Mouse (Mus musculus) lung, adult 18-20 months (tissue): ENCODE measurements around the gene Pklr.

Experiments
- DNase-seq, 2 experiments: peaks; one replicate each; pipeline ENCODE4 v3.0.0; 2022; ENCODE audit warnings: mixed read lengths in 2 of 2

The Pklr gene

GRCm38 (mm10) chr3:89164506-89165267 lies 28.7 kb downstream of the Pklr start, which contains the start of gene Clk2:
TSS of gene Clk2 (plus strand) at chr3:89164795.
- DNase-seq, result peak; percentile 95 to 96

- no peak for DNase-seq
Measured at GRCm38 (mm10) chr3:89165268-89165870, 29.4 kb downstream of the Pklr start.

DNA sequence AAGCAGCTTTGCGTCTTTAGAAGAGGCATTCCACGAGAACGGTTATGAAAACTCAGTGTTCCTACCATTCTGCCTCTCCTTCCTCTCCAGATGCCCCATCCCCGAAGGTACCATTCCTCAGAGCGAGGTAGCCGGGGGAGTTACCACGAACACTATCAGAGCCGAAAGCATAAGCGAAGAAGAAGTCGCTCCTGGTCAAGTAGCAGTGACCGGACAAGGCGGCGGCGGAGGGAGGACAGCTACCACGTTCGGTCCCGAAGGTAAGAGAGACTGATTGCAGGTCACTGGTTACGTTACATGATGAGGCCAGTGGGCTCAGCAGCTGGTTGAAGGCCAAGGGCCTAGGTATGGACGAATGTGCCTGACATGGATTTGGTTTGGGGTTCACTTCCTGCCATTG lies 31.0 kb downstream of the Pklr start:
- no peak for DNase-seq

DNA sequence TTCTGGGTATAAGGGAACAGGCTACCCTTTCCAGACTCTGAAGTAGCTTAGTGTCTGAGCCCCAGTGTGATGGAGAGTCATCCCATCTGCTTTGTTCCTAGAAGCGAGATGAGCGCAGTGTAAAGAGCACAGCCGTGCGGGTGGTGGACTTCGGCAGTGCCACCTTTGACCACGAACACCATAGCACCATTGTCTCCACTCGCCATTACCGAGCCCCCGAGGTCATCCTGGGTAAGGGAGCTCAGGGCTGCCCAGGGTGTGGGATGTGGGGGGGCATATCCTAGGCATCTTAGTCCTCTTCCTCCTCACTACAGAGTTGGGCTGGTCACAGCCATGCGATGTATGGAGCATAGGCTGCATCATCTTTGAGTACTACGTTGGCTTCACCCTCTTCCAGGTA lies 38.9 kb downstream of the Pklr start:
- no peak for DNase-seq

DNA sequence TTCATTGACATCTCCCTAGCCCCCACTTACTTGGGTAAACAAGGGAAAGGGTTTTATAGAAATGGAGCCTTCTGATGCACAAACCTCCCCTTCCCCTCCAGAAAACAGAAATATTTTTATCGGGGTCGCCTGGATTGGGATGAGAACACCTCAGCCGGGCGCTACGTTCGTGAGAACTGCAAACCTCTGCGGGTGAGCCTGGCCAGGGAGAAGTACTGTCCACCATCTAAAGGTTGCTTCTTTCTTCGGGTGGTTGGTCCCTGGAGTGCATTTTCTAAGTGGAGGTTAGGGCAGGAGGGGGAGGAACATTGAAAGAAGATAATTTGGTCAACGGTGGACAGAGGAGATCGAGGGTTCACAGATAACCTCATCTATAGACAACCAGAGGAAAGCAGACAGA lies 39.6 kb downstream of the Pklr start:
- no peak for DNase-seq

GRCm38 (mm10) chr3:89176421-89176820 lies 40.5 kb downstream of the Pklr start:
- DNase-seq, result no peak

- peak; percentile 90 to 92 for DNase-seq
Measured at GRCm38 (mm10) chr3:89177242-89178106, 41.5 kb downstream of the Pklr start, which contains the start of gene Scamp3. TSS of gene Scamp3 (plus strand) at chr3:89177473.

GRCm38 (mm10) chr3:89178107-89178385 lies 42.1 kb downstream of the Pklr start:
- DNase-seq, result no peak

DNA sequence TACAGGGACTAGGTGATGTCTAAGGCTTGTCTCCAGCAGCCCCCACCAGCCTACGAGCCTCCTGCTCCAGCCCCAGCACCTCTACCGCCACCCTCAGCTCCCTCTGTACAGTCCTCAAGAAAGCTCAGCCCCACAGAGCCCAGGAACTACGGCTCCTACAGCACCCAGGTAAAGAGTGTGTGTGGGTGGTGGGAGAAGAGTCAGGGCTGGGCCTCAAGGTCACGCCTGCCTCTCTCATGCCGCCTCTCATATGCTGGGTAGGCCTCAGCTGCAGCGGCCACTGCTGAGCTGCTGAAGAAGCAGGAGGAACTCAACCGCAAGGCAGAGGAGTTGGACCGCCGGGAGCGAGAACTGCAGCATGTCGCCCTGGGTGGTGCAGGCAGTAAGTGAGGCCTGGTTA lies 43.1 kb downstream of the Pklr start:
- DNase-seq, result no peak

DNA sequence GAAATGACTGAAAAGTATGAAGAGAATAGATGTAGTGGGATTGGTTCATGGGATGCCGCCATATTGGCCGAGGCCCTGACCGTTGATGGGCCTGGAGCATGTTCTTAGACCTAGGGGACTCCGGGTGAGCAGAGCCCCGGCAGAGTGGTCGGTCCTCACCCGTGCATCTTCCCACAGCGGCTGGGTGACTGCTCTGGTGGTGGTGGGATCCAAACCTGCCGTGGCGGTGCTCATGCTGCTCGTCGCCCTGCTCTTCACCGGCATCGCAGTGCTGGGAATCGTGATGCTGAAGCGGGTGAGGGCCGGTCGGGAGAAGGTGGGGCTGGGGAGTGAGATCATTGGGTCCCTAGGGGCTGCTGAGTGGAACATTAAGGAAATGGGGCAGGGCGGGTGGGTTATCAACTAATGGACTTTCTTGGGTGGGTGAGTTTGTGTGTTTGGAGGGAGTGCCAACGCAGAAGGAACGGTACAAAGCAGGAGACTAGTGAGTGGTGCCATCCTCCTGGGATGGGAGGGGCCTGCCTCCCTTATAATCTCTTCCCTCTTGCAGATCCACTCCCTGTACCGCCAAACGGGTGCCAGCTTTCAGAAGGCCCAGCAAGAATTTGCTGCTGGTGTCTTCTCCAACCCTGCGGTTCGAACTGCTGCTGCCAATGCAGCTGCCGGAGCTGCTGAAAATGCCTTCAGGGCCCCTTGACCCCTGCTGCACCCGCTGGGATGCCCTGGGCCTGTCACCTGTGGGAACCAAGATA lies 46.0 kb downstream of the Pklr start:
- no peak for DNase-seq

DNA sequence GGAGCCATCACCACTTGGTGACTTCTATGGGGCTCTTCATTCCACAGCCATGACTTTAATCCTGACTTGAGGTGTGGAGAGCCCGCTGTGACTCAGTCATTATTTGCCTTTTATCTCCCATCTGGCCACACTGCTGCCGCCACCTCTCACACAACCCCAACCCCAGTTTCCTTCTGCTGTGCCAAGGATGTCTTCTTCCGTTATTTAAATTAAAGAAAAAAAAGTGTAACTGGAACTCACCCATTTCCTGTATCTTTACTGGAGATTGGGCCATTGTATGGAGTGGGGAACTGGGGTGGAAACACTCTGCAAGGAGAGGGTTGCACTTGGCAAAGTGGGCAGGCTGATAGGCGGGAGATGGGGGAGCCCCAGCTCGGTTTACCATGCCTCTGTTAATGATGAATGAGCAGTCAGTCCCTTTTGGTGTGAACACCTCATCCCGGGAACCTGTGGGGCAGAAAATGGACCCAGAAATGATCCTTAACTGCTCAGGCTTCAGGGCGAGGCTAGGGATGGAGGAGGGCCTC lies 46.7 kb downstream of the Pklr start:
- no peak for DNase-seq

GRCm38 (mm10) chr3:89183058-89183958 lies 47.4 kb downstream of the Pklr start, which contains the start of gene Fam189b:
TSS of gene Fam189b (plus strand) at chr3:89183143.
- DNase-seq, result peak; percentile 85 to 89

DNA sequence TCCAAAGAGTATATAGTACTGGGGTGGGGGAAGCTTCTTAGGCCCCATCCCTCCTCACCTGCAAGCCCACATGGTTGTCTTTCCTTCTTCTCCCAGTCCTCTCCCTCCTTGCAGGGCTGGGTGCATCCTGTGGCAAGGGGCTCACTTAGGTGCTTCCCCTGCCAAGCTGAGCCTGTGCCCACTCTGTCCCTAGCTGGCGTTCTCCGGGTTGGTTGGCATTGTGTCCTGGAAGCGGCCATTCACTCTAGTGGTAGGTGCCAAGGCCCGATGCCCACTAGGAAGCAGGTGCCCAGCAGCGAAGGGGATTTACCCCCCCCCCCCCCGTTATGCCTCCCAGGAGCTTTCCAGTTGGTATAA lies 48.0 kb downstream of the Pklr start:
- DNase-seq, result no peak

DNA sequence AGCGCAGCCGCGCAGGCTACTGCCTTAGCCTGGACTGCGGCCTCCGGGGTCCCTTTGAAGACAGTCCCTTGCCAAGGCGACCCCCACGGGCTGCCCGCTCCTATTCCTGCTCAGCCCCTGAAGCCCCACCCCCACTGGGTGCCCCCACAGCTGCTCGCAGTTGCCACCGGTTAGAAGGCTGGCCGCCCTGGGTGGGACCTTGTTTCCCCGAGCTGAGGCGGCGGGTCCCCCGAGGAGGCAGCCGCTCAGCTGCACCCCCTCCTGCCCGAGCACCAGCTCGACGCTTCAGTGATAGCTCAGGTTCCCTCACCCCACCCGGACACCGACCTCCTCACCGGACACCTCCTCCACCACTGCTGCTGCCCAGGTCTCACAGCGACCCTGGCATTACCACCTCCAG lies 51.3 kb downstream of the Pklr start:
- DNase-seq, result no peak

DNA sequence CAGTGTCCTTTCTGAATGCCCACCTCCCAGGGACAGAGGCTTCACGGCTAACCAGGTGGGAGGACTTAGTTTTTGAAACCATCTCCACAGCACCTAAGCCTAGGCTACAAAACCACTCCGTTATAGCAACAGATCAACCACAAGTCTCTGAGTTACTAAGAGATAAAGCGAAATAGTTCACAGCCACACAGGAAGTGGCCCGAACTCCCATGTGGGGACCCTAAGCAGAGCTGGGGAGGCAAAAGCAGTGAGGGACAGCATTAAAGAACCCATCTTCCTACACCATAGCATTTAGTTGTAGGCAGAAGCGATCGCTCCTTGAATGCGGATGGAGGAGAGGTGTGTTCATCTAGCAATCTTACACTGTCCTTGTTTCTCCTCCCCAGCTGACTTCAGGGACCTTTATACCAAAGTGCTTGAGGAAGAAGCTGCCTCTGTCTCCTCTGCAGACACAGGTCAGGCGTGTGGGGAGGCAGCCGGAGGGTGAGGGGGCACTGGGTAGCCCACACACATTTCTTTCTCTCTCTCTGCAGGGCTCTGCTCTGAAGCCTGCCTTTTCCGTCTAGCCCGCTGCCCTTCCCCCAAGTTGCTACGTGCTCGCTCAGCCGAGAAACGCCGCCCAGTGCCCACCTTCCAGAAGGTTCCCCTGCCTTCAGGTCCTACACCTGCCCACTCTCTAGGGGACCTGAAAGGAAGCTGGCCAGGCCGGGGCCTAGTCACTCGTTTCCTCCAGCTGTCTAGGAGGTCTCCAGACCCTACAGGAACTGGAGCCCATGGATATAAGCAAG lies 51.9 kb downstream of the Pklr start:
- no peak for DNase-seq

- DNase-seq, result no peak
Measured at GRCm38 (mm10) chr3:89188478-89188875, 52.5 kb downstream of the Pklr start.

DNA sequence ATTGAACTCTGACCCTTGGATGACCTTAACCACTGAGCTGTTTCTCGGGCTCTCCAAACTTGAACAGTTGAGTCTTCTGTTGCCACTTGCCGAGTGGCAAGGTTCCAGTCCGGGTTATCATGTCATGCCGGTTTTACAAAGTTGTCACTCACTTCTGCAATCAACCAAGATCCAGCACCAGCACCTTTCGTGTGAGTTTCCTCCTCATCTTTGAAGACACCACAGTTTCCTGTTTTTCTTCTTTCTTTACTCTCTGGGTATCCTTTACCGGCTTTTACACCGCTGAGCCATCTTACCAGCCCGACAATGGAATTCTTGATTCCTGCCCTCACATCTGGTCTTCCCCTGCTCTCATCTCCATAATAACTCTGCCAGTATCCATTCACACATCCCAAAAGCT lies 54.5 kb downstream of the Pklr start:
- no peak for DNase-seq

DNA sequence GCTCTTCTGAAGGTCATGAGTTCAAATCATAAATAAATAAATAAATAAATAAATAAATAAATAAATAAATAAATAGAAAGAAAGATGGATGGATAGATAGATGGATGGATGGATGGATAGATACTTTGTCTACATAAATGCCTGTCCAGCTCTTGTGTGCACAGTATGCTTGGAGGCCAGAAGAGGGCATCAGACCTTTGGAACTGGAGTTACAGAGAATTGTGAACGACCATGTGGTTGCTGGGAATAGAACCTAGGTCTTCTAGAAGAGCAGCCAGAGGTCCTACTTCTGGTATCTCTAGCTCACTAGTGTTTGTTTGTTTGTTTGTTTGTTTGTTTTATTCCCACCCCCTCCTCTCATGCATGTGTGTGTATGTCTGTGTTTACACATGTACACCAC lies 57.4 kb downstream of the Pklr start:
- DNase-seq, result no peak

DNA sequence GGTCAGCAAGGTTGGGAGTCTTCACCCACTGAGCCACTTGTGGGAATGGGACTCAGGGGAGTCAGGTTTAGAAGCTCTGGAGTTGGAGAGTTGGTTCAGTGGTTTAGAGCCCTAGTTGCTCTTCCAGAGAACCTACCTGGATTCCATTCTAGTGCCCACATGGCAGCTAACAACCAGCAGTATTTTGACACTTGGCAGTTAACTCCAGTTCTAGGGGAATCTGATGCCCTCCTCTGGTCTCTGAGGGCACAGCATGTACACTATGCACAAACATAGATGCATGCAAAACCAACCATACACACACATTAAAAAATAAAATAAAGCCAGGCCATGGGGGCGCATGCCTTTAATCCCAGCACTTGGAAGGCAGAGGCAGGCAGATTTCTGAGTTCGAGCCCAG lies 57.9 kb downstream of the Pklr start:
- DNase-seq, result no peak
